Mouse (Mus musculus): ENCODE measurements around the gene Anapc15. TPM values are rescaled to one million over a fixed set of nuclear protein-coding genes. Genes with fewer than 3 reads are reported as not detected.
"Not testable (repeated sequence)": the region's sequence is repeated elsewhere in the genome, so short reads cannot be mapped to it uniquely, and the experiment has no call there.

Anapc15 gene
- polyA plus RNA-seq, 1 experiment, result 69.4 TPM

- DNase-seq (ENCODE audit: extremely low spot score in 1 of 2, low spot score in 1 of 2), result no peak
Measured at GRCm38 (mm10) chr7:101895695-101896094, 32.2 kb downstream of the Anapc15 start.

GRCm38 (mm10) chr7:101896104-101897066 is 32.9 kb downstream of the Anapc15 start:
- DNase-seq (ENCODE audit: extremely low spot score in 1 of 2, low spot score in 1 of 2), result peak; percentile 98 to 99

GRCm38 (mm10) chr7:101900331-101901097 is 37.0 kb downstream of the Anapc15 start:
- no peak for DNase-seq (ENCODE audit: extremely low spot score in 1 of 2, low spot score in 1 of 2)

- no peak for DNase-seq (ENCODE audit: extremely low spot score in 1 of 2, low spot score in 1 of 2)
Measured at GRCm38 (mm10) chr7:101901969-101902368, 38.5 kb downstream of the Anapc15 start.

- DNase-seq (ENCODE audit: extremely low spot score in 1 of 2, low spot score in 1 of 2), result no peak
Measured at GRCm38 (mm10) chr7:101902846-101903245, 39.3 kb downstream of the Anapc15 start.

GRCm38 (mm10) chr7:101905561-101906286 is 42.2 kb downstream of the Anapc15 start, which contains the start of gene Lamtor1:
TSS of gene Lamtor1 (plus strand) at chr7:101905904.
- DNase-seq (ENCODE audit: extremely low spot score in 1 of 2, low spot score in 1 of 2), result peak; percentile 99 to 100

GRCm38 (mm10) chr7:101906287-101906681 is 42.8 kb downstream of the Anapc15 start, which contains the start of gene Tomt:
TSS of gene Tomt (minus strand) at chr7:101906359.
- DNase-seq (ENCODE audit: extremely low spot score in 1 of 2, low spot score in 1 of 2), result no peak

GRCm38 (mm10) chr7:101906696-101907095 is 43.2 kb downstream of the Anapc15 start:
- DNase-seq (ENCODE audit: extremely low spot score in 1 of 2, low spot score in 1 of 2), result no peak

- DNase-seq (ENCODE audit: extremely low spot score in 1 of 2, low spot score in 1 of 2), result no peak
Measured at GRCm38 (mm10) chr7:101908367-101908766, 44.9 kb downstream of the Anapc15 start.

GRCm38 (mm10) chr7:101910138-101910537 is 46.6 kb downstream of the Anapc15 start:
- no peak for DNase-seq (ENCODE audit: extremely low spot score in 1 of 2, low spot score in 1 of 2)

- no peak for DNase-seq (ENCODE audit: extremely low spot score in 1 of 2, low spot score in 1 of 2)
Measured at GRCm38 (mm10) chr7:101911982-101912381, 48.5 kb downstream of the Anapc15 start.

- peak in 1 of 2 experiments; percentile 76 for DNase-seq (ENCODE audit: extremely low spot score in 1 of 2, low spot score in 1 of 2)
Measured at GRCm38 (mm10) chr7:101918071-101918470, 54.6 kb downstream of the Anapc15 start.

GRCm38 (mm10) chr7:101925892-101926291 is 62.4 kb downstream of the Anapc15 start:
- not testable (repeated sequence) for DNase-seq (ENCODE audit: extremely low spot score in 1 of 2, low spot score in 1 of 2)

GRCm38 (mm10) chr7:101928093-101928492 is 64.6 kb downstream of the Anapc15 start:
- DNase-seq (ENCODE audit: extremely low spot score in 1 of 2, low spot score in 1 of 2), result no peak

GRCm38 (mm10) chr7:101932551-101932950 is 69.0 kb downstream of the Anapc15 start:
- no peak for DNase-seq (ENCODE audit: extremely low spot score in 1 of 2, low spot score in 1 of 2)

- no peak for DNase-seq (ENCODE audit: extremely low spot score in 1 of 2, low spot score in 1 of 2)
Measured at GRCm38 (mm10) chr7:101933300-101933699, 69.8 kb downstream of the Anapc15 start.

- DNase-seq (ENCODE audit: extremely low spot score in 1 of 2, low spot score in 1 of 2), result peak; percentile 97 to 99
Measured at GRCm38 (mm10) chr7:101933751-101934240, 70.3 kb downstream of the Anapc15 start, which contains the start of the genes Lrrc51 and Numa1. TSS of gene Lrrc51 (minus strand) at chr7:101933895. TSS of gene Numa1 (plus strand) at chr7:101934111.

GRCm38 (mm10) chr7:101935957-101936356 is 72.4 kb downstream of the Anapc15 start:
- no peak for DNase-seq (ENCODE audit: extremely low spot score in 1 of 2, low spot score in 1 of 2)

- DNase-seq (ENCODE audit: extremely low spot score in 1 of 2, low spot score in 1 of 2), result no peak
Measured at GRCm38 (mm10) chr7:101936996-101937395, 73.5 kb downstream of the Anapc15 start.

GRCm38 (mm10) chr7:101937569-101937968 is 74.1 kb downstream of the Anapc15 start:
- peak in 1 of 2 experiments; percentile 46 for DNase-seq (ENCODE audit: extremely low spot score in 1 of 2, low spot score in 1 of 2)

All from frontal cortex, adult 2 months (tissue).